Mouse (Mus musculus) lung, embryonic 16.5 days (tissue): ENCODE measurements at regions not wholly inside any gene's neighbourhood (a gene's known extent, or its start where the extent isn't known, plus 50 kb on each side); places are given as distances from the start of the nearest gene placed in this dataset.
A peak's percentile ranks its signal among the peaks of the same experiment; 100 is the strongest.

Experiments
- ATAC-seq: fragments of 200-750 bp; cut with Nextera tagmentation; 2 replicates; pipeline ENCODE4 v1.8.0; 2017; ENCODE audit warnings: low read depth, mild to moderate bottlenecking, moderate library complexity
- H3K27ac ChIP-seq: fragments of 300-500 bp; sonication (generic); 2 replicates; pipeline ENCODE4 v1.5.1; 2014; ENCODE audit warnings: mild to moderate bottlenecking, control low read depth, low read length
- H3K27me3 ChIP-seq: fragments of 300-500 bp; sonication (generic); 2 replicates; pipeline ENCODE4 v1.6.1; 2014; ENCODE audit warnings: low read depth, low read length, mixed read lengths; ENCODE audit not compliant: control insufficient read depth, insufficient read depth
- H3K36me3 ChIP-seq: fragments of 300-500 bp; sonication (generic); 2 replicates; pipeline ENCODE4 v1.6.1; 2014; ENCODE audit warnings: low read length; ENCODE audit not compliant: control insufficient read depth, insufficient read depth
- H3K4me1 ChIP-seq: fragments of 300-500 bp; sonication (generic); replicated peaks from 2 replicates; pipeline ENCODE4 v1.6.1; 2014; ENCODE audit warnings: low read length, mixed read lengths; ENCODE audit not compliant: control insufficient read depth, insufficient read depth
- H3K4me2 ChIP-seq: fragments of 300-500 bp; sonication (generic); 2 replicates; pipeline ENCODE4 v1.6.1; 2014; ENCODE audit warnings: low read depth, low read length, control low read depth
- H3K4me3 ChIP-seq: fragments of 300-500 bp; sonication (generic); 2 replicates; pipeline ENCODE4 v1.5.1; 2014; ENCODE audit warnings: mild to moderate bottlenecking, low read length, control low read depth
- H3K9ac ChIP-seq: fragments of 300-500 bp; sonication (generic); 2 replicates; pipeline ENCODE4 v1.6.1; 2014; ENCODE audit warnings: low read length, control low read depth
- H3K9me3 ChIP-seq: fragments of 300-500 bp; sonication (generic); 2 replicates; pipeline ENCODE4 v1.6.1; 2016; ENCODE audit warnings: low read length; ENCODE audit not compliant: control insufficient read depth
- WGBS: fragments of 180-500 bp; shearing (Covaris S2); extraction: QIAGEN DNeasy Blood & Tissue Kit; methylation state at CpG from one replicate; pipeline ENCODE4 v1.1.7; 2014; 5-methylcytosine and 5-hydroxymethylcytosine counted together

GRCm38 (mm10) chr13:63627184-63627893 is 53.9 kb upstream of the Ptch1 start:
- Histone ChIP-seq H3K9ac (no peak overlapping the region), H3K36me3 (no peaks in the 10 kb centered on the region), H3K9me3 (no peaks in the 10 kb centered on the region), H3K27ac (no peak overlapping the region), H3K4me3 (peak overlapping the region; percentile 18), H3K4me1 (no peaks in the 10 kb centered on the region), H3K27me3 (no peaks in the 10 kb centered on the region), H3K4me2 (peak overlapping the region; percentile 45)
- ATAC-seq = peak; percentile 49; the same call in 1 of the 2 replicates
- WGBS = 45% methylated on average over 20 of the region's 20 CpGs

GRCm38 (mm10) chr13:63627894-63628287 is 54.5 kb upstream of the Ptch1 start:
- Histone ChIP-seq H3K9ac (no peak overlapping the region), H3K4me3 (peak overlapping the region; percentile 18; the same call in 1 of the 2 replicates), H3K27me3 (no peaks in the 10 kb centered on the region), H3K4me1 (no peaks in the 10 kb centered on the region), H3K4me2 (peak overlapping the region; percentile 45; the same call in 1 of the 2 replicates), H3K36me3 (no peaks in the 10 kb centered on the region), H3K9me3 (no peaks in the 10 kb centered on the region), H3K27ac (no peak overlapping the region)
- ATAC-seq = no peak
- WGBS = 88% methylated on average over 4 of the region's 4 CpGs

DNA sequence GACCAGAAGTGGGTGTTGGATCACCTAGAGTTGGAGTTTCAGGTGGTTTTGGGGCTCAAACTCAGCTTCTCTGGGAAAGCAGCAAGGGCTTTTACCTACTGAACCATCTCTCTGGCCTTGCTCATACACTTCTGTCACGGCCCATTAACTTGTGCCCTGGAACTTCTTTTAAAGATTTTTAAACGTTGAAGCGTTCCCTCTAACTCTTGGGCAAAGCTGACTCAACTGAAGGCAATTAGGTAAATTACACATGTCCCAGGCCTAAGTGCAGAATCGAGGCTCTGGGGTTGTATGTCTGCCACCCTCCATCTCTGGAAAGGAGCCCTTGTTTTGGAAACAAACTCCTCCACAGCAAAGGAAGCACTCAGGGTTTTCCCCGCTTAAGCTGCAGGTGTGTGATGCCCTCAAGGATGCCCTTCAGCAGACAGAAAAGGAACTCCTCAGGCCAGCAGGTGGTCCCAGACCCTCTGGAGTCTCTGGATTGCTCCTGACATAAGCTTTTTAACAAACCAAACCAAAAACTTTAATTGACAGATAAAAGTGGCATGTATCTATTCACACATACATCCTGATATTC is 58.5 kb upstream of the Ptch1 start:
- H3K4me1 ChIP-seq = no peaks in the 10 kb centered on the region
- H3K9me3 ChIP-seq = no peaks in the 10 kb centered on the region
- H3K4me3 ChIP-seq = no peak overlapping the region
- H3K36me3 ChIP-seq = no peaks in the 10 kb centered on the region
- no peak overlapping the region for H3K27ac ChIP-seq
- H3K9ac ChIP-seq = no peak overlapping the region
- ATAC-seq = no peak
- WGBS = 49% methylated on average over 5 of the region's 5 CpGs
- no peak overlapping the region for H3K4me2 ChIP-seq
- H3K27me3 ChIP-seq = no peaks in the 10 kb centered on the region

DNA sequence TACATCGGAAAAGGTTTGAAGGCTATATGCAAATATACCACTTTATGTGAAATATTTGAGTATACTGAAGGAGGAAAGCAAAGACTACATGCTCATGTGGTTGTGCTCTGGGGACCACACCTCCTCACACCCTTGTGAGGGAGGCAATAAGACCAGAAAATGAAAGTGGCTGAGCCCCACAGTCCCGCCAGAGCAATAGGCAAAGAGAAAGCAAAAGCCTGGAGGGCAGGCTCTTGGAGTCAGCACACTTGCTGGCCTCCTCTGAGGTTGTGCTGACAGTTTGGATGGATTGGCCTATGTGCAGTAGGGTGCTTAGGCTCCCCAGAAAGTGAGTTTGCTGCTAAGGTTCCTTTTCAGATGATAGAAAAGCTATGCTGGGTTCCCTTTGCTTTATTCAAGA is 60.9 kb upstream of the Ptch1 start:
- Histone ChIP-seq H3K9ac (no peak overlapping the region), H3K9me3 (no peaks in the 10 kb centered on the region), H3K36me3 (no peaks in the 10 kb centered on the region), H3K27me3 (no peaks in the 10 kb centered on the region), H3K4me3 (no peak overlapping the region), H3K4me1 (no peaks in the 10 kb centered on the region), H3K27ac (no peak overlapping the region), H3K4me2 (no peak overlapping the region)
- no peak for ATAC-seq
- WGBS = 80% methylated on average over 2 of the region's 2 CpGs

DNA sequence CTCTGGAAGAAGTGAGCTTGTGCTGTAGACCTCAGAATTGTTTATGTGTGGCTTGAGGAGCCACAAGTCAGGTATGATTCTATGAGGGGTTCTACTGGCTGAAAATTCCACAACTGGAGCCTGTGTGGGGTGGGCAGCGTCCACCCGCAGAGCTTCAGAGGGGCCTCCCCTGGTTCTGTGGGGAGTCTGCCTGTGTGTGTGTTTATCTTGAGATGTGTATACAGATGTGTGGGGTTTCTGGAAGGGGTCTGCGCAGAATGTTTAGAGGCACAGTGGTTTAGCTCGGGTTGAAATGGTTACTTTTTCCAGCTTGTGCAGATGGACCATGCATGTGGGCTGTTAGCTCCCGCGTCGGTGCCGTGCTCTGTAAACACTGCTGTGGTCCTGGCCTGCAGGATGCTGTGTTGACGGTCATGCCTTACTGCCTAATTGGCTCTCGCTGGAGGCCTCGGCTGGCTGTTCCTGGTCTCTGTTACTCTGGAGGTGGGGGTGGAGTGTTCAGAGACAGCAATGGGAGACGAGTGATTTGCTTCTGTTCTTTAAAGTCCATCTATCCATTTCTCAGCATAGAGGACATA is 68.3 kb upstream of the Ptch1 start:
- 21% methylated on average over 12 of the region's 12 CpGs for WGBS
- no peak overlapping the region for H3K9ac ChIP-seq

DNA sequence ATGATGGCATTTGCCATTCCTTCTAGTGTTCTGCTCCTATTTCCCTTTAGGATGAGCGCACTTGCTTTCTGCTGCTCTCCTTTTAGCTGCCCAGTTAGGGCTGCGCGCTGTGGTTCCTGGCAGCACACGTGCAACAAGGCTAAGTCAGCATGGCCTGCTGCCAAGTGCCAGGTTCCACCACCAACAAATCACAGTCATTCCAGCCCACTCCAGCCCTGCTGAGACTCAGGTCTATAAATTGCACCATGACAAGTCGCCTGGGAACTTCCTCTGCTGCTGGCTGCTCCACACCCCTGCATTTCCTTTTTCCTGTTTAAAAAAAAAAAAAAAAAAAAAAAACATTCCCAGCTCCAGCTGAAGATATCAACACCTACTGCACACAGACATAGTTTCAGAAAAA is 69.2 kb upstream of the Ptch1 start:
- H3K4me3 ChIP-seq = no peak overlapping the region
- 28% methylated on average over 5 of the region's 5 CpGs for WGBS
- H3K4me2 ChIP-seq = peak overlapping the region; percentile 20

More for the DNA sequence above, 68.3 kb upstream of the Ptch1 start:
- H3K4me1 ChIP-seq = peaks cover 16% of the 10 kb centered on the region
- H3K27me3 ChIP-seq = no peaks in the 10 kb centered on the region
- peak; percentile 60 for ATAC-seq
- no peaks in the 10 kb centered on the region for H3K9me3 ChIP-seq
- H3K4me2 ChIP-seq = no peak overlapping the region
- peak overlapping the region; percentile 87 for H3K27ac ChIP-seq
- no peaks in the 10 kb centered on the region for H3K36me3 ChIP-seq
- H3K4me3 ChIP-seq = no peak overlapping the region

GRCm38 (mm10) chr13:63643394-63643793 is 70.0 kb upstream of the Ptch1 start:
- 33% methylated on average over 2 of the region's 2 CpGs for WGBS
- Histone ChIP-seq H3K4me3 (no peak overlapping the region), H3K36me3 (no peaks in the 10 kb centered on the region), H3K27me3 (no peaks in the 10 kb centered on the region), H3K27ac (peak overlapping the region; percentile 87), H3K4me1 (peaks cover 16% of the 10 kb centered on the region), H3K9ac (no peak overlapping the region), H3K9me3 (no peaks in the 10 kb centered on the region), H3K4me2 (no peak overlapping the region; the same call in 1 of the 2 replicates)
- ATAC-seq = peak; percentile 65

More for the DNA sequence above, 69.2 kb upstream of the Ptch1 start:
- peaks cover 16% of the 10 kb centered on the region for H3K4me1 ChIP-seq
- no peaks in the 10 kb centered on the region for H3K9me3 ChIP-seq
- no peaks in the 10 kb centered on the region for H3K36me3 ChIP-seq
- H3K27me3 ChIP-seq = no peaks in the 10 kb centered on the region
- H3K27ac ChIP-seq = peak overlapping the region; percentile 87
- peak; percentile 92 for ATAC-seq
- no peak overlapping the region for H3K9ac ChIP-seq

- no peaks in the 10 kb centered on the region for H3K9me3 ChIP-seq
- no peak overlapping the region for H3K4me3 ChIP-seq
- H3K27me3 ChIP-seq = no peaks in the 10 kb centered on the region
- peaks cover 16% of the 10 kb centered on the region for H3K4me1 ChIP-seq
- H3K4me2 ChIP-seq = no peak overlapping the region
- no peak for ATAC-seq
- H3K36me3 ChIP-seq = no peaks in the 10 kb centered on the region
- 88% methylated on average over 5 of the region's 5 CpGs for WGBS
- no peak overlapping the region for H3K27ac ChIP-seq
- H3K9ac ChIP-seq = no peak overlapping the region
These were observed 70.9 kb upstream of the Ptch1 start for GRCm38 (mm10) chr13:63644308-63644707.

- no peak overlapping the region for H3K4me3 ChIP-seq
- WGBS = 39% methylated on average over 3 of the region's 3 CpGs
- no peaks in the 10 kb centered on the region for H3K9me3 ChIP-seq
- H3K9ac ChIP-seq = no peak overlapping the region
- no peaks in the 10 kb centered on the region for H3K27me3 ChIP-seq
- H3K36me3 ChIP-seq = no peaks in the 10 kb centered on the region
- H3K27ac ChIP-seq = no peak overlapping the region
- ATAC-seq = no peak
- H3K4me2 ChIP-seq = no peak overlapping the region
- no peaks in the 10 kb centered on the region for H3K4me1 ChIP-seq
These were observed 75.8 kb upstream of the Ptch1 start for GRCm38 (mm10) chr13:63649058-63649647.
